Mouse (Mus musculus) cerebral cortex, adult 2 months (tissue): ENCODE measurements around the gene Klk13.

Source experiments
- WGBS: fragments of 180-500 bp; shearing (Covaris S2); methylation state at CpG from one replicate; pipeline ENCODE4 v1.1.7; 2018; 5-methylcytosine and 5-hydroxymethylcytosine counted together

Gene Klk13

GRCm38 (mm10) chr7:43712267-43712666 is at the start of gene Klk13:
Gene Klk13, plus strand, starts transcription at chr7:43712567.
- 61% methylated on average over 4 of the region's 4 CpGs for WGBS

- 86% methylated on average over 1 of the region's 1 CpGs for WGBS
Observed at GRCm38 (mm10) chr7:43662804-43663203, 49.6 kb upstream of the Klk13 start.

- WGBS, result 82% methylated on average over 4 of the region's 4 CpGs
Observed at GRCm38 (mm10) chr7:43667221-43667620, 45.1 kb upstream of the Klk13 start.

- WGBS, result 21% methylated on average over 3 of the region's 3 CpGs
Observed at GRCm38 (mm10) chr7:43668582-43668981, 43.8 kb upstream of the Klk13 start.

- 65% methylated on average over 11 of the region's 11 CpGs for WGBS
Observed at GRCm38 (mm10) chr7:43671064-43671808, 41.1 kb upstream of the Klk13 start.

GRCm38 (mm10) chr7:43671809-43672580 is 40.4 kb upstream of the Klk13 start, which contains the start of gene Ctu1:
Gene Ctu1, plus strand, starts transcription at chr7:43672016.
- WGBS, result under 1% methylated on average over 26 of the region's 26 CpGs

GRCm38 (mm10) chr7:43672581-43673260 is 39.6 kb upstream of the Klk13 start:
- WGBS, result 16% methylated on average over 10 of the region's 10 CpGs

- 94% methylated on average over 32 of the region's 32 CpGs for WGBS
Observed at GRCm38 (mm10) chr7:43675091-43675490, 37.3 kb upstream of the Klk13 start.

GRCm38 (mm10) chr7:43680960-43681359 is 31.4 kb upstream of the Klk13 start:
- 24% methylated on average over 5 of the region's 5 CpGs for WGBS

- 54% methylated on average over 1 of the region's 1 CpGs for WGBS
Observed at GRCm38 (mm10) chr7:43682511-43682910, 29.9 kb upstream of the Klk13 start.

- WGBS, result 67% methylated on average over 7 of the region's 7 CpGs
Observed at GRCm38 (mm10) chr7:43685088-43685487, 27.3 kb upstream of the Klk13 start.

GRCm38 (mm10) chr7:43690118-43690517 is 22.2 kb upstream of the Klk13 start, which contains the start of gene Klk14:
Gene Klk14, plus strand, starts transcription at chr7:43690418.

GRCm38 (mm10) chr7:43710031-43710430 is 2.3 kb upstream of the Klk13 start:
- 88% methylated on average over 3 of the region's 3 CpGs for WGBS

GRCm38 (mm10) chr7:43712917-43713316 is 550 bp downstream of the Klk13 start:
- WGBS, result 10% methylated on average over 9 of the region's 9 CpGs

- 12% methylated on average over 19 of the region's 19 CpGs for WGBS
Observed at GRCm38 (mm10) chr7:43713741-43714351, 1.5 kb downstream of the Klk13 start.

GRCm38 (mm10) chr7:43747788-43748187 is 35.4 kb downstream of the Klk13 start:
- WGBS, result 34% methylated on average over 1 of the region's 1 CpGs

GRCm38 (mm10) chr7:43752806-43753205 is 40.4 kb downstream of the Klk13 start:
- WGBS, result 40% methylated on average over 2 of the region's 2 CpGs

- 42% methylated on average over 8 of the region's 8 CpGs for WGBS
Observed at GRCm38 (mm10) chr7:43766484-43766883, 54.1 kb downstream of the Klk13 start.

- WGBS, result 83% methylated on average over 4 of the region's 4 CpGs
Observed at GRCm38 (mm10) chr7:43768597-43768996, 56.2 kb downstream of the Klk13 start, which contains the start of gene Klk12. Gene Klk12, plus strand, starts transcription at chr7:43768897.

GRCm38 (mm10) chr7:43769636-43770035 is 57.3 kb downstream of the Klk13 start:
- 89% methylated on average over 8 of the region's 8 CpGs for WGBS

GRCm38 (mm10) chr7:43770701-43771100 is 58.3 kb downstream of the Klk13 start:
- WGBS, result 96% methylated on average over 10 of the region's 10 CpGs

- 95% methylated on average over 6 of the region's 6 CpGs for whole genome bisulfite sequencing
Observed at GRCm38 (mm10) chr7:43771916-43772315, 59.5 kb downstream of the Klk13 start.
